Mouse (Mus musculus) left cerebral cortex, postnatal 36 days (tissue): ENCODE measurements at regions not wholly inside any gene's neighbourhood (a gene's known extent, or its start where the extent isn't known, plus 50 kb on each side); places are given as distances from the start of the nearest gene placed in this dataset.

ENCODE experiments used
- DNase-seq, 2 experiments: peaks; one replicate each; pipeline ENCODE4 v3.0.0; 2021 to 2022; ENCODE audit warnings: low spot score in 2 of 2, mixed read lengths in 1 of 2
- intact Hi-C: fragments of 180-260 bp; cut with DNase I; formaldehyde crosslinking; loops from one replicate; pipeline ENCODE4 v1.15.1; 2025

DNA sequence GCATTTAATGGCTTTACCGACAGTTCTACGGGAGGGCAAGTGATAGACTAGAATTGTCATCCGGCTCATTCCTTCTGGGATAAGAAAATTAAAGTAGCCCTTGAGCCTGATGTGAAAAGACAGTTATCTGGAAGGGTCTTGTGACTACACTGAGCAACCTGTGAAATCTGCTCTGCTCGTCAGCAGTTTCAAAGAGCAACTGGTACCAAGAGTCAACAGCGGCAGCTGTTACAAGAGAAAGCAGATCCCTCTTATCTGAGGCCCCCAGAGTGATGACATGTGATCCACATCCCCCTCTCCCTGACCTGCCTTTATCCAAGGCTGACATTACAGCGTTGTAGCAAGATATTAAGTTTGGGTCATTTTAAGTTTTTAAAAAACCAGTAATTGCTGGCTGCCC lies 52.6 kb upstream of the Unc13c start:
- intact Hi-C loops: no loop called here
- DNase-seq: no peak

DNA sequence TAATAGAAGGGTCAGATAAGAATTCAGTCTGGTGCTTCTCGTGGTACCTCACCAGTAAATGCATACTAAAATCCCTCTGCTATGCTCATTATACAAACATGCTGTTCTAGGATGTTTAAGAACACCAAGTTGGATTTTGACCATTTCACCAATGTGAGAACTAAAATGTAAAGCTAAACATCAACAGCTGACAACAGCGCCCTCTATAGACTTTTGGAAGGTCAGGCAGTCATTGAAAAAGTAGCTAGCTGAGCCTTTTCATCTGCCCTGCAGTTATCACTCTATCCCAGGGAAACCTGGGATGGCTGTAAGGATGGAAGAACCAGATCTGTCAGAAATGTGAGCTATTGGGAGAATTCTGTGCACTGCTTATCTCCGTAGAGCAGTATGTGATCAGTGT lies 55.2 kb upstream of the Unc13c start:
- intact Hi-C loops: no loop called here
- no peak for DNase-seq

DNA sequence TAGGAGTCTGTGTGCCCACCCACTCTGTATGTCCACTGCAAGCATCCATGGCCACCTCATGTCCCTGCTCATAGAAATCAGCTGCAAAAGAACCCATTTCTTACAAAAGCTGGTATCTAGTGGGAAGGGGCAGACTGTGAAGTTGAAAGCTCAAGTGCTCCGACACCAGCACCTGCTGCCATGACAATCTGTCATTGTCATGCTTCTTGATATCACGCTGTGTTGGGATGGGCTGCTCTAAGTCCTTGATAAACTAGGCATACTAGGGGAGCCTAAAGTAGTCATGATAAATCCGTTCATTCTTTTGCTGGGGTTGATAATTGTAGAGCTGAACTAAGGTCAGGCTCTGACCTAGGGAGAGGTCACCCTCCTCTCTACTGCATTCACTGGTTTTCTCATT lies 57.4 kb upstream of the Unc13c start:
- DNase-seq: no peak
- intact Hi-C loops: no loop called here

DNA sequence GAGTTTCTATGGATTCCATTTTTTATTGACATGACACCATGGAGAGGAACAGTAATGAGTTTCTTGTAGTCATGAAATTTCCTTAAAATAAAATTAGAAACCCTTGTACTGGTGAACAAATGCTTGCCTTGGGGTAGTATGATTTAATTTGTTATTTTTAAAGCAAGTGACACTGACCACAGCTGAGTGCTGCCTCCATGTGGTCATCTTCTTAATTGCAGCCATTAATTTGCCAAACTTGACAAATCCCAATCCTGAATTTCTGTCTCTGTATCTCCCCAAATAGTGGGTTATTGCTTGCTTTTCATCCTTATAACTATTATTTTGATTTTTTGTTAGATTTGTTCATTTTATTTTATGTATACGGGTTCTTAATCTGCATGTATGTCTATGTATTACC lies 59.7 kb upstream of the Unc13c start:
- no peak for DNase-seq
- intact Hi-C loops: no loop called here

DNA sequence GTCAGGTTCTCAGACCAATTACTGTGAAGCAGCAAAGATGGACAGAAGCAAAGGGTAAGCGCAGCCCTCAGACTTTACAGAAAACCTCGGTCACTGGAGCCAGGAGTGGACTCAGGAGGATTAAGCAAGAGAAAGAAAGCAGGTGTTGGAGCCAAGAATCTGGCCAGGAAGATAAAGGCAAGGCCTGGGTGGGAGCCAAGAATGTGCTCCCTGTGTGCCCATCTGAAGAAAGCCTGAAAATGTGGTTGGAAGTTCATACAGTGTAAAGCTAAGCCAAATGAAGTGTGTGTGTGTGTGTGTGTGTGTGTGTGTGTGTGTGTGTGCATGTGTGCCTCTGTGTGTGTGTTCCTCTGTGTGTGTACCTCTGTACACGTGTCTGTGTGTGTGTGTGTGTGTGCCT lies 64.2 kb upstream of the Wdr72 start:
- no peak for DNase-seq
- intact Hi-C loops: loop anchor here (1.0 kb wide), 1 partner anchor 14 kb away; no protein-coding TSS in a partner anchor

DNA sequence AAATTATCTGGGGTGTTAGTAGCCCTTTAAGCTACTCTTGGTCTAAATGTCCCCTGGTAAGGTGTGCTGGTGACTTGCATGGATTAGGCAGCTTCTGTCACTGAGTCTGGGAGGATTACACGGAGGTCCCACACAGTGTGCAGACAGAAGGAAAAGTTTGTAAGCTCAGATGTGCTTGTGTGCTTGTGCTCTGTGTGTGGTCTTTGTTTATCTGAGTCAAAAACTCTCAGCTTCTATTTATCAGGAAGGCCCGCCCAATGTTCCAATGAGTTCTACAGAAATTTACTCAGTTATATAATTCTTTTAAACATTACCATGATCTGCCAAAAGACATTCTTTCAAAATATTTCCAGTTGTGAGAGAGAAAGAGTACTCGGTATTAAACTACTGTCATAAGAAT lies 60.4 kb upstream of the Wdr72 start:
- intact Hi-C loops: no loop called here
- no peak for DNase-seq

DNA sequence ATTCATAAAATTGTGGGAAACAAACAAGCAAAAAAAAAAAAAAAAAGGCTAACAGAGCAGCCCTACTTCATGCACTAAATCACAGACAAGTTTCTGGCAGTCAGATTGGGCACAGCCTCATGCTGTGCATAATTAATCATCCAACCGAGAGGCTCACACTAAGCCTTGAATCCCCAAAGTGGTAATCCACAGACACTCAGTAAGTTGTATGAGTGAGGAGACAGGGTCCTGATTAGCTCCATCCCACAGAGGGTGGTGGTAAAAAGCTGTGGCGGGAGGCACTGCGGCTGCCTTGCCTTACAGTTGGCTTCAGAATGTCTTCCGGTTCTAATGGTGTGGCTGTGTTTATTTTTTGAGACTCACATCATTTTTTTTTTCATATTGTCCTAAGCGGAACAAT lies 53.4 kb upstream of the Wdr72 start:
- no peak for DNase-seq
- intact Hi-C loops: no loop called here

DNA sequence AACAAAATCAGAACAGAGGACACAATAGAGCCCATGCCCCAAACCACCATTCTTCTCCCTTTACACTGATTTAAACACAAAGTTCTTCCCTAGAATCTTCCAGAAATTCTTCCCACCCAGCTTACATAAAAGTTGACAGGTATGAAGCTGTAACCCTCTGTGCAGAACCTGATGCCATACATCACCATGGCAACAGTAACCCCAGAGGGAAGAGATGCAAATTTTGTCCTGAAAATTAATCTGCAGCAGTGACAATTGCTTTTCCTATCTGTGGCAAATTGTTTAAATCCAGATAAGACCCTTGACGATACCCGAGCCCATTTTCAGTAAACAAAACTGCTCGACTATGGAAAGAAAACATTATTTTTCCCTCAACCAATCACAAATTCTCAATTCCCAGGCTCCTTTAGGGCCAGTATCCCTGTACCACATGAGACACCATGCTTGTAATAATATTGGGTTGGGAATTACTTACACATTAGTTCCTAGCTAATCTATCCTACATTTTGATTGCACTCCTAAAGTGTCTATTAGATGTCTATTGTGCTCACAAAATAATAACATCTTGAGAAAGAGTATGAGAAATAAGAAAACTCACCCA lies 52.6 kb upstream of the Wdr72 start:
- no peak for DNase-seq
- intact Hi-C loops: no loop called here

DNA sequence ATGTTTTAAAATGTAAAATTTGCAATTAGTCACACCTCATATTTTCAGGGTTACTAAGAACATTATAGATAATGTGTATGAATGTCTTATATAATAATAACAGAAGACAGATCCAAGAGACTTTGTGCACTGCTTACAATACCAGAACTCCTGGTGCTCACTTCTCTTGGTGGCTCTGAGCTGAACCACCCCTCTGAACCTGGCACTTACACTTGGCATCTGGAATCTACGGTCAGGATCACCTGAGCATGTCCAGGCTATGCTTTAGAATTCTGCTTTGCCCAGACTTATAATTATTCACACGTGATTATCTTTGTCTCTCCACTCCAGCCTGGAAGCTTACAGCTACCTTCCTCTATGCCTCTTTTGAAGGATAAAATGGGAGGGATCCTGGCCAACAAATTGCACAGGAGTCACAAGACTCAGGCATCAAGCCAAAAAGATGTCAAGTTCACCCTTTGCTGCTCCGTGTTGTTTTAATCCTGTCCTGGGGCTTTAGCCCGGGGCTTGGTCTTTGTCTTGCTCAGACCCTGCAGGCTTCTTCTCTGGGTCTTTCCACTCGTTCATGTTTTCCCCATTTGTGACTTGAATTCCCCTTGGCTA lies 51.8 kb upstream of the Wdr72 start:
- no peak for DNase-seq
- intact Hi-C loops: no loop called here
